Mouse (Mus musculus): Measurements from ENCODE around the gene Ccdc33. TPM values are rescaled to one million over a fixed set of nuclear protein-coding genes. Genes with fewer than 3 reads are reported as not detected.

Gene Ccdc33
- polyA plus RNA-seq, 1 experiment from 2014 or later: not detected

DNA sequence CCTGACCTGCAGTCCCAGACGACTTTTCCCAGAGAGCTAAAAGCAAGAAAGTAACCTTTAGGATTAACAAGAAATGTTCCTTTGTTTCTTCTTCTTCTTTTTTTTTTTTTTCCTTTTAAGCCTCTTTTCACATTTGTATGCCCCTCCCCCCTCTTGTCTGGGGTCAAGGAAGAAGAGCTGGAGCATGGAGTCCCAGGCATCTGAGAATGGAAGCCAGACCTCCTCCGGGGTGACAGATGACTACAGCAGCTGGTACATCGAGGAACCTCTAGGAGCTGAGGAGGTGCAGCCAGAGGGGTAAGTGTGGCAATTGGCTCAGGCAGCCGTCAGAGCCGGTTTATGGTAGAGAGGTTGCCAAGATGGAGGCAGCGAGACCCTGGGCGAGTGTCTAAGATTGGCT lies 16.3 kb upstream of the Ccdc33 start:
- ATAC-seq (ENCODE audit: insufficient read depth, low FRiP score): no peak
- Histone ChIP-seq H3K9me3 (replicated peaks; ENCODE audit: control insufficient read depth, low read length) (no peaks in the 10 kb centered on the region), H3K4me1 (ENCODE audit: control insufficient read depth, insufficient read depth, low read length) (peaks cover 33% of the 10 kb centered on the region), H3K36me3 (ENCODE audit: control insufficient read depth, insufficient read depth, low read length) (no peaks in the 10 kb centered on the region), H3K4me3 (replicated peaks; ENCODE audit: low read length) (no peak overlapping the region), H3K27me3 (ENCODE audit: control insufficient read depth, insufficient read depth, low read length) (no peaks in the 10 kb centered on the region), H3K27ac (ENCODE audit: low read length) (no peak overlapping the region), H3K9ac (ENCODE audit: low read length) (no peak overlapping the region), H3K4me2 (ENCODE audit: low read depth, low read length) (no peak overlapping the region)
- WGBS: 27% methylated on average over 7 of the region's 7 CpGs

DNA sequence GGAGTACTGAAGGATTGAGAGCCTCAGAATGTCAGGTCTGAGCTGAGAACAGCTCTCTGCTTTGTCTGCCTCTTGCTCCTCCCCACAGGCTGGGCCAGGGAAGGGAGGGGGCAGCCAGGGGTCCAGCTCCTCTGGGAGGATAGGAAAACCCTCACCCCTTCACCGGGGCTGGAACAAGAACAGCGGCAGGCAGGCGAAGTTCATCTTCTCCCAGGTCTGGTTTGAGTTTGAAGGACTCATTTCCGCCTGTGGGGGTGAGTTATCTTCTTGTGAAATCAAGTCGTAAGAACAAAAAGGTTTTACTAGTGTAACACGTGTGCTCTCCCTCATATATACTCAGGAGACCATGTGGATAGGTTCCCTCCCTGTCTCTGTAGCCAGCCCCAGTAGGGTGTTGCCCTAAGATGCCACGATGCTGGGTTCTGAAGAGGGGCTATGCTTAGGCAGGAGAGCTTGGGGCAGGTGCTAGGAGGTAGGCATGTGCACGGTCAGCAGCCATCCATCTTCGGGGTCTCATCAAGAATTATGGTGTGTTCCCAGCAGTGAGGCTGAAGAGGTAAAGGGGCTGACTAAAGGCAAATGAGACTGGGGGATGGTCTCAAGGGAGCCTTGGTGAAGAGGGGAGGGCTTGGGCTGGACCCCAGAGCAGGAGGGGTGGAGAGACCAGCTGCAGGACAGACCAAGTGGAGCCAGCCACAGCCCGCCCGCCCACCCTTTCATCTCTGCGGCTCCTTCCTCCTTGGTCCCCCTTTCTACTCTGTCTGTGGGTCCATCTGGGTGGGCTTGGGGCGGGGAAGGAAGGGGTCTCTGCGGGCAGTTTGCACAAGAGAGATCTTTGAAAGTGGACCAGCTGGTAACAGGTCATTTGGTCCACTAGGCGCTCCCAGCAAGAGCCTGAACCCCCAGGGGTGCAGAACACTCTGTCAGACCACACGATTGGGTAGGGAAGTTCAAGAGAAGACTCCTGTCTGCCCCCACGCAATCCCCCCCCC lies 15.6 kb upstream of the Ccdc33 start:
- no peaks in the 10 kb centered on the region for H3K9me3 ChIP-seq (replicated peaks; ENCODE audit: control insufficient read depth, low read length)
- 0 out of 2 replicates have a peak overlapping the region, but pooled peaks have one; percentile 3 for H3K27ac ChIP-seq (ENCODE audit: low read length)
- no peak overlapping the region for H3K4me3 ChIP-seq (replicated peaks; ENCODE audit: low read length)
- 14% methylated on average over 17 of the region's 17 CpGs for WGBS
- peaks cover 30% of the 10 kb centered on the region for H3K4me1 ChIP-seq (ENCODE audit: control insufficient read depth, insufficient read depth, low read length)
- no peaks in the 10 kb centered on the region for H3K36me3 ChIP-seq (ENCODE audit: control insufficient read depth, insufficient read depth, low read length)
- peak overlapping the region; percentile 6; the same call in 1 of the 2 replicates for H3K4me2 ChIP-seq (ENCODE audit: low read depth, low read length)
- H3K27me3 ChIP-seq (ENCODE audit: control insufficient read depth, insufficient read depth, low read length): no peaks in the 10 kb centered on the region
- ATAC-seq (ENCODE audit: insufficient read depth, low FRiP score): no peak; the same call in 1 of the 2 replicates
- no peak overlapping the region for H3K9ac ChIP-seq (ENCODE audit: low read length)

- Histone ChIP-seq H3K9me3 (replicated peaks; ENCODE audit: control insufficient read depth, low read length) (no peaks in the 10 kb centered on the region), H3K27ac (ENCODE audit: low read length) (no peak overlapping the region), H3K27me3 (ENCODE audit: control insufficient read depth, insufficient read depth, low read length) (no peaks in the 10 kb centered on the region), H3K4me3 (replicated peaks; ENCODE audit: low read length) (no peak overlapping the region), H3K36me3 (ENCODE audit: control insufficient read depth, insufficient read depth, low read length) (no peaks in the 10 kb centered on the region), H3K9ac (ENCODE audit: low read length) (no peak overlapping the region), H3K4me2 (ENCODE audit: low read depth, low read length) (no peak overlapping the region), H3K4me1 (ENCODE audit: control insufficient read depth, insufficient read depth, low read length) (peaks cover 41% of the 10 kb centered on the region)
- no peak for ATAC-seq (ENCODE audit: insufficient read depth, low FRiP score)
- 66% methylated on average over 7 of the region's 7 CpGs for WGBS
Observed at GRCm38 (mm10) chr9:58131735-58132134, 13.1 kb upstream of the Ccdc33 start.

DNA sequence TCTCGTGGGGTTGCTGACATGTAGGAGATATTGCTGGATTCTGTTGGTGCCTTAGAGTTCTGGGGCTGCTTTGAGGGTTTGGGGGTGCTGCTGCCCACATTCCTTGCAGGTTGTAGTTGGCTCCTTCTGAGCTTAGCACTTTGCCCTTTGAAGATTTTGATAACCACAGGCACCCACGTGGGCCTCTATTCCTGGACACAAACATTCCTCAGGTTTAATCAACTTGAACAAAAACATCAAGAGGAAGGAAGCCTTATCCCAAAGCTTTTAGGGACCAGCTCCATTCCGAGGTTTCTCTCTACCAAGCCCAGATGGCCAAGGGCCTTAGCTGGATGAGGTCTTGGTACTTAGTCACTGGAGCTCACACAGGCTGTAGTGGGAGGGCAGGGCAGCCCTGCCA lies 12.3 kb upstream of the Ccdc33 start:
- Histone ChIP-seq H3K4me3 (replicated peaks; ENCODE audit: low read length) (no peak overlapping the region), H3K36me3 (ENCODE audit: control insufficient read depth, insufficient read depth, low read length) (no peaks in the 10 kb centered on the region), H3K4me1 (ENCODE audit: control insufficient read depth, insufficient read depth, low read length) (peaks cover 36% of the 10 kb centered on the region), H3K27me3 (ENCODE audit: control insufficient read depth, insufficient read depth, low read length) (no peaks in the 10 kb centered on the region), H3K9me3 (replicated peaks; ENCODE audit: control insufficient read depth, low read length) (no peaks in the 10 kb centered on the region), H3K9ac (ENCODE audit: low read length) (no peak overlapping the region), H3K4me2 (ENCODE audit: low read depth, low read length) (no peak overlapping the region), H3K27ac (ENCODE audit: low read length) (no peak overlapping the region)
- 33% methylated on average over 3 of the region's 3 CpGs for WGBS
- no peak for ATAC-seq (ENCODE audit: insufficient read depth, low FRiP score)

DNA sequence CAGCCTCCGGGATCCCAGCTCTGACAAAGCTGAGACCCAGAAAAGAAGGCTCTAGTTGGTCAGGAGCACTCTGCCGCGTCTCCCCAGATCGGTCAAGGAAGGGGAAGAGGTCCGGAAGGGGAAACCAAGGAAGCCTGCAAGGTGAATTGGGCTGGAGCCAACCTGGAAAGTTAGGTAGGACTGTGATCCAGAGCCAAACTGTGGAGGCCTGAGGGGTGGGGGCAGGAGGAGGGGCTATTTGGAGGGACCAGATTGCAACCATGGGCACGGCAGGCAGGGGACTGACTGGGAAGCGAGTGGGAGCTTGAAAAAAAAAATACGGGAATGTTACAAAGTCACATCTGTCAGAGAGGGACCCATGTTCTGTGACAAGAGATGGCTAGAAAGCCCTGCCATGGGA lies 10.9 kb upstream of the Ccdc33 start:
- Histone ChIP-seq H3K9ac (ENCODE audit: low read length) (no peak overlapping the region), H3K4me1 (ENCODE audit: control insufficient read depth, insufficient read depth, low read length) (peaks cover 30% of the 10 kb centered on the region), H3K4me3 (replicated peaks; ENCODE audit: low read length) (no peak overlapping the region), H3K4me2 (ENCODE audit: low read depth, low read length) (no peak overlapping the region), H3K36me3 (ENCODE audit: control insufficient read depth, insufficient read depth, low read length) (no peaks in the 10 kb centered on the region), H3K27ac (ENCODE audit: low read length) (no peak overlapping the region), H3K27me3 (ENCODE audit: control insufficient read depth, insufficient read depth, low read length) (no peaks in the 10 kb centered on the region), H3K9me3 (replicated peaks; ENCODE audit: control insufficient read depth, low read length) (no peaks in the 10 kb centered on the region)
- WGBS: 23% methylated on average over 8 of the region's 8 CpGs
- ATAC-seq (ENCODE audit: insufficient read depth, low FRiP score): no peak

DNA sequence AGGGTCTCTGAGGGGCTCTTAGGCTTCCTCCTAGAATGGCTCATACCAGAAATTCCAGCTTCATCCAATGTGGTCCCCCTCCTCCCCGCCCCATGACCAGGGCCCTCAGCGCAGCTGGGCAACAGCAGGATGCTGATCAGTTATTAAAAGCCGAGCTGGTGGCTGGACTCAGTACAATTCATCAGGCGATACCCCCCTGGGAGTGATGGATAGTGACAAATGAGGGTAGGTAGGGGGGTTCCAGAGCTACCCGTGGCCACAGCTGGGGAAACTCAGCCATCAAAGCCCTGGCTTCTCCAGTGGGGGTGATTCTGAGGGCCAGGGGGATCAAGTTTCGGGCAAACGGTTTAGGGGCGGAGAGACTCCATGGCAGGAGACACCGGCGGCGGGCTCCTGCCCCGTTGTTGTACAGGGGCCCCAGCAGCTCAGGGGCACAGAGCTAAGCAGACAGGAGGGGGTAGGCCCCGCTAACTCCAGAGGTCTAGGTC lies 10.3 kb upstream of the Ccdc33 start:
- no peak overlapping the region for H3K27ac ChIP-seq (ENCODE audit: low read length)
- H3K27me3 ChIP-seq (ENCODE audit: control insufficient read depth, insufficient read depth, low read length): no peaks in the 10 kb centered on the region
- H3K9ac ChIP-seq (ENCODE audit: low read length): no peak overlapping the region; the same call in 1 of the 2 replicates
- 12% methylated on average over 13 of the region's 13 CpGs for WGBS
- H3K4me2 ChIP-seq (ENCODE audit: low read depth, low read length): no peak overlapping the region
- no peaks in the 10 kb centered on the region for H3K36me3 ChIP-seq (ENCODE audit: control insufficient read depth, insufficient read depth, low read length)
- no peak for ATAC-seq (ENCODE audit: insufficient read depth, low FRiP score)
- H3K4me1 ChIP-seq (ENCODE audit: control insufficient read depth, insufficient read depth, low read length): peaks cover 25% of the 10 kb centered on the region
- H3K9me3 ChIP-seq (replicated peaks; ENCODE audit: control insufficient read depth, low read length): no peaks in the 10 kb centered on the region
- H3K4me3 ChIP-seq (replicated peaks; ENCODE audit: low read length): no peak overlapping the region

GRCm38 (mm10) chr9:58125811-58126210 lies 7.2 kb upstream of the Ccdc33 start:
- no peak for ATAC-seq (ENCODE audit: insufficient read depth, low FRiP score)
- H3K9ac ChIP-seq (ENCODE audit: low read length): no peak overlapping the region
- no peak overlapping the region for H3K4me2 ChIP-seq (ENCODE audit: low read depth, low read length)
- H3K4me3 ChIP-seq (replicated peaks; ENCODE audit: low read length): no peak overlapping the region
- H3K27me3 ChIP-seq (ENCODE audit: control insufficient read depth, insufficient read depth, low read length): no peaks in the 10 kb centered on the region
- H3K4me1 ChIP-seq (ENCODE audit: control insufficient read depth, insufficient read depth, low read length): peaks cover 17% of the 10 kb centered on the region
- H3K27ac ChIP-seq (ENCODE audit: low read length): no peak overlapping the region
- 26% methylated on average over 4 of the region's 4 CpGs for WGBS
- no peaks in the 10 kb centered on the region for H3K9me3 ChIP-seq (replicated peaks; ENCODE audit: control insufficient read depth, low read length)
- H3K36me3 ChIP-seq (ENCODE audit: control insufficient read depth, insufficient read depth, low read length): no peaks in the 10 kb centered on the region

- Histone ChIP-seq H3K27ac (ENCODE audit: low read length) (no peak overlapping the region), H3K36me3 (ENCODE audit: control insufficient read depth, insufficient read depth, low read length) (no peaks in the 10 kb centered on the region), H3K9me3 (replicated peaks; ENCODE audit: control insufficient read depth, low read length) (no peaks in the 10 kb centered on the region), H3K4me1 (ENCODE audit: control insufficient read depth, insufficient read depth, low read length) (peaks cover 17% of the 10 kb centered on the region), H3K4me2 (ENCODE audit: low read depth, low read length) (no peak overlapping the region), H3K27me3 (ENCODE audit: control insufficient read depth, insufficient read depth, low read length) (no peaks in the 10 kb centered on the region), H3K9ac (ENCODE audit: low read length) (no peak overlapping the region), H3K4me3 (replicated peaks; ENCODE audit: low read length) (no peak overlapping the region)
- WGBS: 30% methylated on average over 3 of the region's 3 CpGs
- no peak for ATAC-seq (ENCODE audit: insufficient read depth, low FRiP score)
Observed at GRCm38 (mm10) chr9:58125085-58125484, 6.5 kb upstream of the Ccdc33 start.

- no peak overlapping the region for H3K4me2 ChIP-seq (ENCODE audit: low read depth, low read length)
- peak; percentile 26; the same call in 1 of the 2 replicates for ATAC-seq (ENCODE audit: insufficient read depth, low FRiP score)
- no peak overlapping the region for H3K4me3 ChIP-seq (replicated peaks; ENCODE audit: low read length)
- WGBS: 45% methylated on average over 7 of the region's 7 CpGs
- no peak overlapping the region for H3K27ac ChIP-seq (ENCODE audit: low read length)
- no peaks in the 10 kb centered on the region for H3K9me3 ChIP-seq (replicated peaks; ENCODE audit: control insufficient read depth, low read length)
- no peak overlapping the region for H3K9ac ChIP-seq (ENCODE audit: low read length)
- peaks cover 33% of the 10 kb centered on the region for H3K4me1 ChIP-seq (ENCODE audit: control insufficient read depth, insufficient read depth, low read length)
- H3K36me3 ChIP-seq (ENCODE audit: control insufficient read depth, insufficient read depth, low read length): no peaks in the 10 kb centered on the region
- 0 out of 2 replicates have a peak, but pooled peaks cover 3% of the 10 kb centered on the region for H3K27me3 ChIP-seq (ENCODE audit: control insufficient read depth, insufficient read depth, low read length)
Observed at GRCm38 (mm10) chr9:58116024-58116651, 2.5 kb downstream of the Ccdc33 start.
